Mouse (Mus musculus) embryonic facial prominence, embryonic 15.5 days (tissue): ENCODE measurements around the gene Lpp. TPM values are rescaled to one million over a fixed set of nuclear protein-coding genes. Genes with fewer than 3 reads are reported as not detected.

Source experiments
- ATAC-seq: fragments of 200-750 bp; cut with Nextera tagmentation; 2 replicates; pipeline ENCODE4 v1.8.0; 2017; ENCODE audit warnings: low read depth, moderate TSS enrichment; ENCODE audit not compliant: insufficient number of reproducible peaks, low FRiP score, low TSS enrichment
- H3K27ac ChIP-seq: fragments of 300-500 bp; sonication (generic); replicated peaks from 2 replicates; pipeline ENCODE4 v1.5.1; 2015; ENCODE audit warnings: mild to moderate bottlenecking, inconsistent platforms
- H3K27me3 ChIP-seq: fragments of 300-500 bp; sonication (generic); 2 replicates; pipeline ENCODE4 v1.6.1; 2015; ENCODE audit warnings: inconsistent platforms
- H3K36me3 ChIP-seq: fragments of 300-500 bp; sonication (generic); 2 replicates; pipeline ENCODE4 v1.6.1; 2015; ENCODE audit warnings: mild to moderate bottlenecking, inconsistent platforms
- H3K4me1 ChIP-seq: fragments of 300-500 bp; sonication (generic); 2 replicates; pipeline ENCODE4 v1.6.1; 2015; ENCODE audit warnings: inconsistent platforms
- H3K4me2 ChIP-seq: fragments of 300-500 bp; sonication (generic); replicated peaks from 2 replicates; pipeline ENCODE4 v1.6.1; 2015; ENCODE audit warnings: mild to moderate bottlenecking, inconsistent platforms
- H3K4me3 ChIP-seq: fragments of 300-500 bp; sonication (generic); replicated peaks from 2 replicates; pipeline ENCODE4 v1.5.1; 2015; ENCODE audit warnings: mild to moderate bottlenecking, inconsistent platforms
- H3K9ac ChIP-seq: fragments of 300-500 bp; sonication (generic); 2 replicates; pipeline ENCODE4 v1.6.1; 2015; ENCODE audit warnings: inconsistent platforms
- H3K9me3 ChIP-seq: fragments of 300-500 bp; sonication (generic); replicated peaks from 2 replicates; pipeline ENCODE4 v1.6.1; 2016; ENCODE audit warnings: inconsistent platforms
- WGBS: fragments of 180-500 bp; shearing (Covaris S2); methylation state at CpG from one replicate; pipeline ENCODE4 v1.1.7; 2015; 5-methylcytosine and 5-hydroxymethylcytosine counted together
- polyA plus RNA-seq: library from polyadenylated mRNA; unstranded; fragments of >200 nt; fragmentation: Nextera tagmentation; extraction: Ambion mirVana; gene quantifications from 2 replicates; pipeline ENCODE4 v1.2.1, GENCODE M21; 2015

The Lpp gene
- polyA plus RNA-seq, 1 experiment from 2014 or later = 52.8 TPM

DNA sequence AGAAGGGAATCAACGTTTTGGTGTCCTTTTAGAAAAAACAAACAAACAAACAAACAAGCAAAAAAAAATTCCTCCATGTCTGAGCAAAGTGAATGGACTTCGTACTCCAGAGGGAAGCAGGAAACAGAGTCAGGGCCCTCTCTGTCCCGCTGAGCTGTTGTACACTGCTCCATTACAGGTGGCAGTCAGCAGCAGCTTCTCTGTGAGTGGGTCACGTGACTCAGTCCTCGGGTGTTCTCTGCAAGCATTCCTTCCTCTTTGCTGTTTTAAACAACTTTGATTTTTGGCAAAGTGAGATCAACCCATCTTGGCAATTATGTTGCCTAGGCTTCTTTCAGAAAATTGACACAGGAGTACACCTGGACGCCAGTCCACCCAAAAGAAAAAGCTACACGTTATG is 125.5 kb downstream of the Lpp start:
- WGBS = 67% methylated on average over 7 of the region's 7 CpGs
- H3K9ac ChIP-seq = no peak overlapping the region

DNA sequence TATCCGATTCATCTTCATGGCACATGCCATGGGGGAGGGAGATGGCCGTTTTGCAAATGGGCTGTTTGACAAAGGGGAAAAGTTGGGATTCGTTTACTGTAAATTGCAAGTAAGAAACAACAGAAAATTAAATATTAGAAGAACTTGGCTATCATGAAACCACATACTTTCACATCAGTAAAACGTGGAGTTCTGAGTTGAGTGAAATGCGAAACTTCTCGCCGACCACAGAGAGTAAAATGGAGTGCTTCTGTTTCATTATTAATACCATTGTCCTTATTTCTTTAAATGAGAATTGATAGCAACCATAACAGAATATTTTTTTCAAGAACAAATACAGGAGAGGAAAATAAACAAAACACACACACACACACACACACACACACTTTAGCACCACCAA is 133.9 kb downstream of the Lpp start:
- WGBS = 83% methylated on average over 7 of the region's 7 CpGs
- Histone ChIP-seq H3K4me1 (no peaks in the 10 kb centered on the region), H3K9me3 (no peaks in the 10 kb centered on the region), H3K4me3 (no peak overlapping the region), H3K27ac (no peak overlapping the region), H3K27me3 (no peaks in the 10 kb centered on the region), H3K4me2 (no peak overlapping the region), H3K9ac (no peak overlapping the region), H3K36me3 (no peaks in the 10 kb centered on the region)
- no peak for ATAC-seq

More for the DNA sequence above, 125.5 kb downstream of the Lpp start:
- no peaks in the 10 kb centered on the region for H3K27me3 ChIP-seq
- H3K4me1 ChIP-seq = peaks cover 14% of the 10 kb centered on the region; the same call in 1 of the 2 replicates
- no peak for ATAC-seq
- H3K36me3 ChIP-seq = no peaks in the 10 kb centered on the region
- no peak overlapping the region for H3K27ac ChIP-seq
- no peak overlapping the region for H3K4me2 ChIP-seq
- H3K9me3 ChIP-seq = no peaks in the 10 kb centered on the region
- H3K4me3 ChIP-seq = no peak overlapping the region

DNA sequence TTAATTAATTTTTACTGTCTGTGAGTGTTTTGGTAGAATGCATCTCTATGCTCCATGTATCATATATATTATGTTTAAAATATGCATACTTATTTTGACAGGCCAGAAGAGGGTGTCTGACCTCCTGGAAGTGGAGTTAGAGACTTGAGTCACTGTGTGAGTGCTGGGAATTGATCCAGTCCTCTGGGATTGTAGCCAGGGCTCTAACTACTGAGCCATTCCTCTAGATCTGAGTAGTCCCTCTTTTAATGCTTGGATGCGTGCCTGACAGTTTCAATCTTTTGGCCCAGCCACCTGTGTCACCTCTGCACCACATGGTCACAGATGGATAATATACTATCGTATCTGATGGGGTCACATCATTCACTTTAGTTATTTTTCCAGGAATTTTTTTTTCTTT is 138.4 kb downstream of the Lpp start:
- Histone ChIP-seq H3K9me3 (no peaks in the 10 kb centered on the region), H3K36me3 (no peaks in the 10 kb centered on the region), H3K9ac (no peak overlapping the region), H3K4me1 (no peaks in the 10 kb centered on the region), H3K4me2 (no peak overlapping the region), H3K4me3 (no peak overlapping the region), H3K27ac (no peak overlapping the region), H3K27me3 (no peaks in the 10 kb centered on the region)
- no peak for ATAC-seq
- WGBS = 85% methylated on average over 2 of the region's 2 CpGs

DNA sequence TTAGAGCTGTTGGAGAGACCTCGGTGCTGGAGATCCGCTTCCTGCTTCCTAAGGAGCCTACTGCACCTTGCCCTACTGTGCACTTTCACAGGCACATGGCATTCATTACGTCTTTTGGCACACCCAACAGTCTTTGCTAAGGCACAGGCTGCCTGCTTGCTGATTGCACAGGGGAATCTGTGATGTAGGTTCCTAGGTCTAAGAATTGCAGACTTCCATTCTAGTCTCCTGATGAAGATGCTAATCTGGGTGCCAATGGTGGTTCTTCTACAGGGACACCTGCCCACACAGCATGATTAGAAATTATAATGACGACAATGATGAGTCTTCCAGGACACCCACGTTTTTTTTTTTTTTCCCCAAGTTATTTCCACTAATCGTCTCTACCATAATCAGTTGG is 141.9 kb downstream of the Lpp start:
- Histone ChIP-seq H3K4me2 (no peak overlapping the region), H3K9ac (no peak overlapping the region), H3K4me3 (no peak overlapping the region), H3K9me3 (no peaks in the 10 kb centered on the region), H3K4me1 (no peaks in the 10 kb centered on the region), H3K27ac (no peak overlapping the region), H3K27me3 (no peaks in the 10 kb centered on the region), H3K36me3 (no peaks in the 10 kb centered on the region)
- no peak for ATAC-seq
- 79% methylated on average over 6 of the region's 6 CpGs for WGBS

DNA sequence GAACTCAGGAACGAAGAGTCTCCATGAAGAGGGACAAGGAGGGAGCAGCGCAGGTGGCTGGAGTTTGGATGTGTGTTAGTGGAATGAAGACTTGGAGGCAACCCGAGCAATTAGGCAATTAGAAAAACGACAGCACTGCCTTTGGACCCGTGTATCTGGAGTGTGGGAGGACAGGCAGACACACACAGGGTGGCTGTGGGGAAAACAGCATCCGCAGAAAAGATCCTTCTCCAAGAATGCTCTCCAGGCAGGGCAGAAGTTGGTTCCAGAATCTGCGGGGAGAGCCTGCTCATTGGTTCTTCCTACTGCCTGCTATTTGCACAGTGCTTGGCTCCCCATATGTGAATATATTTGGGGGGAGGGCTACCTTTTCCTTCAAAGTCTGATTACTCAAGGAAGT is 143.0 kb downstream of the Lpp start:
- no peaks in the 10 kb centered on the region for H3K9me3 ChIP-seq
- no peak for ATAC-seq
- no peaks in the 10 kb centered on the region for H3K27me3 ChIP-seq
- 67% methylated on average over 7 of the region's 7 CpGs for WGBS
- H3K36me3 ChIP-seq = no peaks in the 10 kb centered on the region
- H3K27ac ChIP-seq = no peak overlapping the region
- no peak overlapping the region for H3K9ac ChIP-seq
- no peak overlapping the region for H3K4me2 ChIP-seq
- no peak overlapping the region for H3K4me3 ChIP-seq
- no peaks in the 10 kb centered on the region for H3K4me1 ChIP-seq

DNA sequence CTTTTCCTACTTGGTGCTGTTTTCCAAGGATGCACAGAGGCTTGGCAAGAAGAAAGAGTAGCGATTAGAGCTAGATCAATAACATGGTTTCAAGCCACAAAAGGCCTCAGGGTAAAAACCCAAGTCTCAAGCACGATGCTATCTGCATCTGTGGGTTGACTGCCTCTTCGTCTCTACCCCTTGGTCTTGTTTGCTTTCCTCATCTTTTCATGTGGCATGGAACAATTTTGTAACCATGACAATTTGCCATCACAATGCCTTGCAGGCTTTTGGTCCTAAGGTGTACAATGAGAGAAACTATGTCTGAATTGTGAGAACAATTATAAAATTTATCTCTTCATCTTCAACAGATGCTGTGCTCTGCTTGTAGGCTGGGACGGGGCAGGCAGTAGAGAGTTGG is 145.7 kb downstream of the Lpp start:
- no peak overlapping the region for H3K4me3 ChIP-seq
- H3K4me1 ChIP-seq = no peaks in the 10 kb centered on the region
- no peak for ATAC-seq
- no peaks in the 10 kb centered on the region for H3K9me3 ChIP-seq
- no peaks in the 10 kb centered on the region for H3K36me3 ChIP-seq
- no peak overlapping the region for H3K4me2 ChIP-seq
- WGBS = 58% methylated on average over 4 of the region's 4 CpGs
- no peak overlapping the region for H3K9ac ChIP-seq
- H3K27me3 ChIP-seq = no peaks in the 10 kb centered on the region
- no peak overlapping the region for H3K27ac ChIP-seq

DNA sequence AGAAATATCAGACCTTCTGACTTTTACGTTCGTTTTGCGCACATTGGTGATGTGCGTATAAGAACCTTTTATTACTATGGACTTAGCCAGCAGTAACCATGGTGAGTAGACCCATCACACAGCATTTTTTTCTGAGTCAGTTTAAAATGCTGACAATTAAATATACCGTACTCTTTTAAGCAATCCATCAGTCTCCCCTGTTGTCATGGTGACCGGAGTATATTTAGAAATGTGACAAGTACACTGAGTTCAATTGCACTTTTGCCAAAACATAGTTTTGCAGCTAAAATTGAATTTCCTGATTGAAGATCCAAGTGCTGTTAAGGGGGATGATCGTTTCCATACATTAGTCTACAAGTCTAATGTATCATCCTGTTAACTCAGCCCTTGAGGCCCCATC is 149.6 kb downstream of the Lpp start:
- WGBS = 72% methylated on average over 7 of the region's 7 CpGs
- Histone ChIP-seq H3K27me3 (no peaks in the 10 kb centered on the region), H3K4me1 (no peaks in the 10 kb centered on the region), H3K9me3 (no peaks in the 10 kb centered on the region), H3K4me2 (no peak overlapping the region), H3K36me3 (no peaks in the 10 kb centered on the region; the same call in 1 of the 2 replicates), H3K9ac (no peak overlapping the region), H3K27ac (no peak overlapping the region), H3K4me3 (no peak overlapping the region)
- no peak for ATAC-seq

DNA sequence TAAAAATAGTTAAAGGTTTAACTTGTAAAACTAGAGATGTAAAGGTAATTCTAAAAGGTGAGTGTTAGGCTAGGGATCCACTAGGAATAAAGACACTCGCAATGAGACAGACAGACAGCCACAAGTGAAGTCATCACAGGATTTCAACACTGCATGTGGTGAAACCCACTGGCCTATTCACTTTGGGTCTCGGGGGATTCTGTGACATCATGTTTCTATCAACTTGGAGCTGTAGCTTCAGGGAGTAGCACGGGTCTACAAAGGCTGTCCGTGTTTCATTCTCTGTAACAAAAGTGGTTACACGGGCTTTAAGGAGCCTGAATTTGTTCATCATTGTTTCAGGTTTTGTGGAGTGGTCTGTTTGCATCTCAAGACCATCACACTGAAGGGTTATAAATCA is 152.1 kb downstream of the Lpp start:
- Histone ChIP-seq H3K27ac (no peak overlapping the region), H3K36me3 (no peaks in the 10 kb centered on the region; the same call in 1 of the 2 replicates), H3K4me3 (no peak overlapping the region), H3K4me2 (no peak overlapping the region), H3K9me3 (no peaks in the 10 kb centered on the region), H3K9ac (no peak overlapping the region), H3K4me1 (no peaks in the 10 kb centered on the region), H3K27me3 (no peaks in the 10 kb centered on the region)
- 80% methylated on average over 5 of the region's 5 CpGs for WGBS
- ATAC-seq = no peak

DNA sequence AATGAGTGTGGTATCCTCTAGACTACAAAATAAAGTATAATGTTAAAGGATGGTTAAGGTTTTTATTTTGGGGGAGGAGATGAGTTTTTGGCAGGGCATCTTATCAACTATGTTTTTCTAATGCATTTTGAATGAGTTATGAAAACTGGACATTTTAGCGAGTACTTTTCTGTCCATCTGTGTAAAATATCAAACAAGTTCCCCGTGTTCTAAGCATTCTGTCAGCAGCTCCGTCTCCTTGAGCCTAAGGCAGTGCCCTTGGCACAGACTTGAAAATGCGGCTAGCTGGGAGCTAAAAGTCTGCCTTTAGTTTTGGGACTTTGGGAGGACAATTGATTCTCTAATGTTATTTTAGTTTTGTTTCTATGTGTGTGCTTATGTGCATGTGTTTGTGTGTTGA is 165.2 kb downstream of the Lpp start:
- no peak overlapping the region for H3K27ac ChIP-seq
- H3K4me1 ChIP-seq = no peaks in the 10 kb centered on the region
- H3K9ac ChIP-seq = no peak overlapping the region
- no peaks in the 10 kb centered on the region for H3K36me3 ChIP-seq
- no peaks in the 10 kb centered on the region for H3K27me3 ChIP-seq
- ATAC-seq = no peak
- H3K9me3 ChIP-seq = no peaks in the 10 kb centered on the region
- H3K4me2 ChIP-seq = no peak overlapping the region
- WGBS = 82% methylated on average over 4 of the region's 4 CpGs
- no peak overlapping the region for H3K4me3 ChIP-seq

DNA sequence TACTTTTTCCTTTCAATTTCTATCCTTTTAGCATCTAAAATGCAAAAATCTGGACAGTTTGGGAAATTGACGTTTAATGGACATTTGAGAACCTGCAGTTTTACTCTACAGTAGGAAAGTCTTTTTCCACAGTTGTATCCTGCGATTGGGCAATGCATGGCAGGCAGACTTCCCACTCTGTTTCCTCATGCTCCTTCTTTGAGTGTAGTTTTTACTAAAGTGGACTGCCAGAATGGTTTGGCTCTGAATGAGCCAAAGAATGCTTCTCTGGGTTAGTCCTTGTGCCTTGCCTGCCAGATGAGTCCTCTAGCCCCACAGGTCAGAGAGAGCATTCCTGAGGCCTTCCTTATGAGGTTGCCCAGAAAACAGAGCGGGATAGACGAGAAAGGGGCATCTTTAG is 166.5 kb downstream of the Lpp start:
- Histone ChIP-seq H3K9ac (no peak overlapping the region), H3K36me3 (no peaks in the 10 kb centered on the region), H3K9me3 (no peaks in the 10 kb centered on the region), H3K27me3 (no peaks in the 10 kb centered on the region), H3K27ac (no peak overlapping the region), H3K4me2 (no peak overlapping the region), H3K4me3 (no peak overlapping the region), H3K4me1 (no peaks in the 10 kb centered on the region; the same call in 1 of the 2 replicates)
- whole genome bisulfite sequencing = 89% methylated on average over 4 of the region's 4 CpGs
- no peak for ATAC-seq

DNA sequence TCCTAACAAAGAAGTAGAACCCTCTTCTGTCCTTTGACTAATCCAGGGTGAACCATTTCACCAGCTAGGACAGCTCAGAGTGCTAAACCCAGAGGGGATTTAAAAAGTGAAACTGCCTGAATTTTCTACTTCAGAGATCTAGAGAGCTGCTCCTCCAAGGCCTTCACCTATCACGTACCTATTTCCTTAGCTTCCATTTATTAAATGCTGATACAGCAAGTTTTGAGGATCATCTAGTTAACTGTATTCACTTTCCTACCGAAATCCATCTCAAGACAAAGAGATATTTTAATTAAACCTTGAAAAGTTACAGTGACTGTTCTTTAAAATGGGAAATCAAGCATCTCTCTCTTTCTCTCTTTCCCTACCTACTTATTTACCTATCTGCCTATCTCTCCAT is 167.7 kb downstream of the Lpp start:
- Histone ChIP-seq H3K4me2 (no peak overlapping the region), H3K36me3 (no peaks in the 10 kb centered on the region), H3K4me1 (peaks cover 12% of the 10 kb centered on the region), H3K4me3 (no peak overlapping the region), H3K9ac (no peak overlapping the region), H3K27ac (no peak overlapping the region), H3K27me3 (no peaks in the 10 kb centered on the region), H3K9me3 (no peaks in the 10 kb centered on the region)
- 88% methylated on average over 2 of the region's 2 CpGs for WGBS
- ATAC-seq = no peak

DNA sequence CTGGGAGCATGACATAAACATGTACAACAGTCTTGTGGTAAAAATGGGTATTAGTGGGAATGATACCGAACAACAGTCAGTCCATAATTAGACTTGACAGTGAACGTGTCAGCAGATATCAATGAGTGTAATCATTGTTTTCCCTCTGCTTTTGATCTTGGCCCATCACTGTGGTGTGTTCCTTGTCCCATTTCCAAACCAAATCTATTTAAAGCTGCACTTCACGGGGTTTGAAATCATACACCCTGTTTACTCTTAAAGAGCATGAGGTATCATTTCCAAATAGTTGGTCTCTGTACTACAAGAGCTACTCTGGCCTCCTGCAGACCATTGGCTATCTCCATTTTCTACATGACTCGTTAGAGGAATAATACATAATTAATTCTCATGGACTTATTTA is 168.3 kb downstream of the Lpp start:
- H3K27ac ChIP-seq = no peak overlapping the region
- H3K4me2 ChIP-seq = no peak overlapping the region
- H3K4me1 ChIP-seq = peaks cover 17% of the 10 kb centered on the region
- H3K36me3 ChIP-seq = no peaks in the 10 kb centered on the region
- H3K27me3 ChIP-seq = no peaks in the 10 kb centered on the region
- no peak overlapping the region for H3K4me3 ChIP-seq
- H3K9me3 ChIP-seq = no peaks in the 10 kb centered on the region
- ATAC-seq = no peak
- WGBS = 59% methylated on average over 4 of the region's 4 CpGs
- no peak overlapping the region for H3K9ac ChIP-seq
